Mouse (Mus musculus) MEL (cell line): ENCODE measurements around the gene Igflr1. TPM values are rescaled to one million over a fixed set of nuclear protein-coding genes. Genes with fewer than 3 reads are reported as not detected.

Experiments
- DNase-seq: peaks from one replicate; pipeline ENCODE4 v3.0.0; 2011; ENCODE audit warnings: low read depth, low spot score
- H3K27ac ChIP-seq: 2 replicates; pipeline ENCODE4 v1.5.1; 2012; ENCODE audit warnings: low read depth, mild to moderate bottlenecking, control low read depth, low read length, moderate library complexity; ENCODE audit not compliant: control insufficient read depth
- H3K27me3 ChIP-seq, 2 experiments: fragments of 150-350 bp in 1 of 2; sonication (generic) in 1 of 2; 2 replicates each; pipeline ENCODE4 v1.6.1; 2012; ENCODE audit warnings: low read length in 2 of 2, mild to moderate bottlenecking in 2 of 2, improper control_type of control experiment in 1 of 2, moderate library complexity in 1 of 2; ENCODE audit not compliant: insufficient read depth in 2 of 2, control insufficient read depth in 1 of 2
- H3K36me3 ChIP-seq, 2 experiments: 2 replicates each; pipeline ENCODE4 v1.6.1; 2012 to 2014; ENCODE audit warnings: low read length in 2 of 2, improper control_type of control experiment in 1 of 2, inconsistent platforms in 1 of 2, mild to moderate bottlenecking in 1 of 2; ENCODE audit not compliant: insufficient read depth in 2 of 2, control insufficient read depth in 1 of 2
- H3K4me1 ChIP-seq, 2 experiments: fragments of 150-350 bp in 1 of 2; sonication (generic) in 1 of 2; 2 replicates each; pipeline ENCODE4 v1.6.1; 2012; ENCODE audit warnings: low read length in 2 of 2, improper control_type of control experiment in 1 of 2, mild to moderate bottlenecking in 1 of 2; ENCODE audit not compliant: insufficient read depth in 2 of 2, control insufficient read depth in 1 of 2
- H3K4me3 ChIP-seq, 2 experiments: fragments of 150-350 bp in 1 of 2; sonication (generic) in 1 of 2; 2 replicates each; pipeline ENCODE4 v1.5.1; 2012; ENCODE audit warnings: low read depth in 2 of 2, low read length in 2 of 2, mild to moderate bottlenecking in 2 of 2, moderate library complexity in 2 of 2, control low read depth in 1 of 2, improper control_type of control experiment in 1 of 2; ENCODE audit not compliant: control insufficient read depth in 1 of 2, insufficient read depth in 1 of 2
- H3K79me2 ChIP-seq: 2 replicates; pipeline ENCODE4 v1.6.1; 2012; ENCODE audit warnings: mild to moderate bottlenecking, low read length, moderate library complexity; ENCODE audit not compliant: control insufficient read depth, poor library complexity, insufficient read depth
- H3K9ac ChIP-seq: 2 replicates; pipeline ENCODE4 v1.6.1; 2012; ENCODE audit warnings: low read depth, mild to moderate bottlenecking, control low read depth, low read length, moderate library complexity; ENCODE audit not compliant: control insufficient read depth, poor library complexity, severe bottlenecking
- H3K9me3 ChIP-seq: fragments of 150-350 bp; sonication (generic); replicated peaks from 2 replicates; pipeline ENCODE4 v1.6.1; 2012; ENCODE audit warnings: mild to moderate bottlenecking, low read length, improper control_type of control experiment, moderate library complexity; ENCODE audit not compliant: insufficient read depth
- BHLHE40 ChIP-seq: IDR thresholded peaks from 2 replicates; pipeline ENCODE4 v1.6.1; 2012; ENCODE audit warnings: low read depth, mild to moderate bottlenecking, inconsistent platforms, low read length, improper control_type of control experiment, borderline replicate concordance
- CHD1 ChIP-seq: IDR thresholded peaks from 2 replicates; pipeline ENCODE4 v1.6.1; 2012; ENCODE audit warnings: low read depth, mild to moderate bottlenecking, inconsistent platforms, low read length, improper control_type of control experiment
- EP300 ChIP-seq, 2 experiments: IDR thresholded peaks; 2 replicates each; pipeline ENCODE4 v1.6.1; 2011; ENCODE audit warnings: improper control_type of control experiment in 2 of 2, low read length in 2 of 2, low read depth in 1 of 2, mild to moderate bottlenecking in 1 of 2
- ETS1 ChIP-seq: IDR thresholded peaks from 2 replicates; pipeline ENCODE4 v1.6.1; 2012; ENCODE audit warnings: low read depth, mild to moderate bottlenecking, inconsistent platforms, low read length, improper control_type of control experiment, moderate library complexity
- GABPA ChIP-seq: IDR thresholded peaks from 2 replicates; pipeline ENCODE4 v1.6.1; 2012; ENCODE audit warnings: low read depth, mild to moderate bottlenecking, inconsistent platforms, low read length, improper control_type of control experiment, moderate library complexity
- GATA1 ChIP-seq: IDR thresholded peaks from 2 replicates; pipeline ENCODE4 v1.6.1; 2011; ENCODE audit warnings: low read depth, low read length, improper control_type of control experiment
- HCFC1 ChIP-seq: IDR thresholded peaks from 2 replicates; pipeline ENCODE4 v1.6.1; 2012; ENCODE audit warnings: low read depth, mild to moderate bottlenecking, inconsistent platforms, low read length, improper control_type of control experiment, moderate library complexity
- MAFK ChIP-seq: IDR thresholded peaks from 2 replicates; pipeline ENCODE4 v1.6.1; 2011; ENCODE audit warnings: low read depth, mild to moderate bottlenecking, low read length, improper control_type of control experiment, borderline replicate concordance
- MAX ChIP-seq: IDR thresholded peaks from 2 replicates; pipeline ENCODE4 v1.6.1; 2011; ENCODE audit warnings: low read length, improper control_type of control experiment
- MYB ChIP-seq: IDR thresholded peaks from 2 replicates; pipeline ENCODE4 v1.6.1; 2011; ENCODE audit warnings: mild to moderate bottlenecking, low read depth, low read length, improper control_type of control experiment
- MYC ChIP-seq: IDR thresholded peaks from 2 replicates; pipeline ENCODE4 v1.6.1; 2011; ENCODE audit warnings: low read depth, mild to moderate bottlenecking, low read length, improper control_type of control experiment, moderate library complexity
- NELFE ChIP-seq: IDR thresholded peaks from 2 replicates; pipeline ENCODE4 v1.6.1; 2011; ENCODE audit warnings: low read depth, low read length, improper control_type of control experiment
- NRF1 ChIP-seq: IDR thresholded peaks from 2 replicates; pipeline ENCODE4 v1.6.1; 2014; ENCODE audit warnings: low read depth, mild to moderate bottlenecking, inconsistent platforms, low read length, improper control_type of control experiment, moderate library complexity; ENCODE audit not compliant: poor library complexity, insufficient read depth, severe bottlenecking
- POLR2A ChIP-seq, 2 experiments: IDR thresholded peaks; 2 replicates each; pipeline ENCODE4 v1.6.1; 2011 to 2012; ENCODE audit warnings: low read length in 2 of 2, mild to moderate bottlenecking in 2 of 2, control low read depth in 1 of 2, improper control_type of control experiment in 1 of 2, low read depth in 1 of 2, moderate library complexity in 1 of 2; ENCODE audit not compliant: control insufficient read depth in 1 of 2, insufficient read depth in 1 of 2, poor library complexity in 1 of 2
- POLR2AphosphoS2 ChIP-seq: IDR thresholded peaks from 2 replicates; pipeline ENCODE4 v1.6.1; 2011; ENCODE audit warnings: low read length, improper control_type of control experiment
- POLR2AphosphoS5 ChIP-seq: IDR thresholded peaks from 2 replicates; pipeline ENCODE4 v1.6.1; 2012; ENCODE audit warnings: low read depth, borderline replicate concordance, mild to moderate bottlenecking, inconsistent platforms, low read length, moderate library complexity, mixed read lengths
- RAD21 ChIP-seq: IDR thresholded peaks from 2 replicates; pipeline ENCODE4 v1.6.1; 2011; ENCODE audit warnings: mild to moderate bottlenecking, low read depth, low read length, improper control_type of control experiment
- RCOR1 ChIP-seq: IDR thresholded peaks from 2 replicates; pipeline ENCODE4 v1.6.1; 2012; ENCODE audit warnings: low read depth, mild to moderate bottlenecking, inconsistent platforms, low read length, improper control_type of control experiment
- SIN3A ChIP-seq: IDR thresholded peaks from 2 replicates; pipeline ENCODE4 v1.6.1; 2012; ENCODE audit warnings: low read length, improper control_type of control experiment, inconsistent platforms
- SMC3 ChIP-seq: IDR thresholded peaks from 2 replicates; pipeline ENCODE4 v1.6.1; 2011; ENCODE audit warnings: low read depth, low read length, improper control_type of control experiment
- TCF12 ChIP-seq: IDR thresholded peaks from 2 replicates; pipeline ENCODE4 v1.6.1; 2014; ENCODE audit warnings: low read depth, mild to moderate bottlenecking, inconsistent platforms, low read length, improper control_type of control experiment, moderate library complexity
- UBTF ChIP-seq: IDR thresholded peaks from 2 replicates; pipeline ENCODE4 v1.6.1; 2012; ENCODE audit warnings: low read depth, mild to moderate bottlenecking, inconsistent platforms, low read length, improper control_type of control experiment, moderate library complexity, borderline replicate concordance; ENCODE audit not compliant: insufficient read depth
- USF1 ChIP-seq: IDR thresholded peaks from 2 replicates; pipeline ENCODE4 v1.6.1; 2014; ENCODE audit warnings: low read depth, mild to moderate bottlenecking, inconsistent platforms, low read length, improper control_type of control experiment, moderate library complexity
- USF2 ChIP-seq, 2 experiments: IDR thresholded peaks; 2 replicates each; pipeline ENCODE4 v1.6.1; 2011 to 2012; ENCODE audit warnings: improper control_type of control experiment in 2 of 2, low read length in 2 of 2, borderline replicate concordance in 1 of 2, inconsistent platforms in 1 of 2, low read depth in 1 of 2, mild to moderate bottlenecking in 1 of 2; ENCODE audit not compliant: insufficient read depth in 1 of 2
- ZC3H11A ChIP-seq: IDR thresholded peaks from 2 replicates; pipeline ENCODE4 v1.6.1; 2012; ENCODE audit warnings: low read depth, mild to moderate bottlenecking, inconsistent platforms, low read length, improper control_type of control experiment
- ZMIZ1 ChIP-seq: IDR thresholded peaks from 2 replicates; pipeline ENCODE4 v1.6.1; 2012; ENCODE audit warnings: low read depth, mild to moderate bottlenecking, inconsistent platforms, low read length, improper control_type of control experiment, moderate library complexity
- ZNF384 ChIP-seq: IDR thresholded peaks from 2 replicates; pipeline ENCODE4 v1.6.1; 2012; ENCODE audit warnings: low read depth, mild to moderate bottlenecking, inconsistent platforms, low read length, improper control_type of control experiment
- polyA plus RNA-seq, 2 experiments: library from polyadenylated mRNA; stranded (reverse) in 1 of 2; unstranded in 1 of 2; fragments of >175 nt in 1 of 2; fragments of >200 nt in 1 of 2; gene quantifications; 2 replicates each; pipeline versions ENCODE4 v1.2.1 to v1.2.4; 2012; ENCODE audit warnings: low replicate concordance in 2 of 2, low read depth in 1 of 2; ENCODE audit not compliant: insufficient read length in 2 of 2, insufficient read depth in 1 of 2, missing spikeins in 1 of 2
- total RNA-seq: library from RNA; depleted of rRNA; stranded (reverse); fragments of 300-350 nt; gene quantifications from 2 replicates; pipeline ENCODE4 v1.2.3, GENCODE M21; 2012

Gene Igflr1
- total and polyA plus RNA-seq, 3 experiments = 1.3 to 3.1 TPM; not detected in 1

DNA sequence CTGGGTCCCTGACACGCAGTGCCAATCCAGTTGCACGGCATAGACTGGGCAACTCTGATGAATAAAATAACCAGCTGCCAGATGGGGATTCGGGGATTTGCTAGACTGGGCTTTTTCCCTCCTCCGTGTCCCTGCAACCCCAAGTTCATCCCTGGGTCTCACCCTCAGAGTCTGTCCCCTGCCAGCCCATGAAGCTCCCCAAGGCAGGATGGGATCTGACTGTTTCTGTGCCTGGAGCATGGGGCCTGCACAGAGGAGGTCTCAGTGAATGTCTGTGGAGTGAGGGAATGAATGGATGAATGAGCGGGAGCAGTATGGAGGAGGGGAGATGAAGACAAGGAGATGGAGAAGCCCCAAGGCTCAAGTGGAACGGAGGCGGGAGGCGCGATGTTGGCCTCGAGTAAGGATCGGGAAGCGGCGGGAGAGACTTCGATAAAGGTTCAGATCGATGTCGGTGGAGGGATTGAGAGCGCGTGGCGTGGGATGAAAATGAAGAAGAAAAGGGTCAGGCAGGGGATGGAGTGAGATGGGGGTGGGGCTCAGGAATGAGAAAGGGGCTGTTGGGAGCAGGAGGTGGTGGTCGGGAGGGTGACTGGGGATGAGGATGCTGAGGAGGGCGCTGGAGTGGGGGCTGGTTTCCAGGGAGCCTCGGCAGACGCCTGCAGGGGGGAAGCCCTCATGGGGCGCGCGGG lies 31.1 kb upstream of the Igflr1 start:
- H3K36me3 ChIP-seq = peaks cover 0 to 13% of the 10 kb centered on the region in 2 experiments; a peak in 2 of 4 replicates

GRCm38 (mm10) chr7:30534633-30535577 lies 30.3 kb upstream of the Igflr1 start, which contains the start of gene Arhgap33:
Arhgap33 (minus strand) TSS chr7:30535060.
- DNase-seq = peak; percentile 98
- H3K79me2 ChIP-seq = no peaks in the 10 kb centered on the region; the same call in 1 of the 2 replicates
- no peaks in the 10 kb centered on the region for H3K9me3 ChIP-seq
- H3K36me3 ChIP-seq = peaks cover 0 to 13% of the 10 kb centered on the region in 2 experiments; a peak in 2 of 4 replicates
- H3K4me3 ChIP-seq = peak within 1 kb of the TSS; percentile 85 to 96
- H3K27ac ChIP-seq = peak within 1 kb of the TSS; percentile 82
- peak within 1 kb of the TSS; percentile 92 for H3K9ac ChIP-seq
- no peaks in the 10 kb centered on the region for H3K27me3 ChIP-seq
- H3K4me1 ChIP-seq = peaks cover 0 to 15% of the 10 kb centered on the region in 2 experiments; a peak in 2 of 4 replicates
- peak; percentile 31; the same call in 1 of the 2 replicates for TF ChIP-seq USF1
- TF ChIP-seq RAD21 = no peak
- peak; percentile 68 for TF ChIP-seq MAX
- TF ChIP-seq NRF1 = 0 out of 2 replicates have a peak, but pooled peaks have one; percentile 21
- TF ChIP-seq USF2 (IDR thresholded peaks at IDR 0.05; ENCODE audit: borderline replicate concordance in 1 of 2, insufficient read depth in 1 of 2, low read depth in 1 of 2, low read length in 2 of 2) = no peak
- no peak for TF ChIP-seq POLR2AphosphoS5
- peak; percentile 49; the same call in 1 of the 2 replicates for TF ChIP-seq HCFC1
- no peak for TF ChIP-seq UBTF
- no peak for TF ChIP-seq SMC3
- no peak for TF ChIP-seq POLR2AphosphoS2
- TF ChIP-seq MAFK = no peak
- no peak for TF ChIP-seq ZNF384
- TF ChIP-seq POLR2A (IDR thresholded peaks at IDR 0.05; ENCODE audit: control insufficient read depth in 1 of 2, insufficient read depth in 1 of 2, low read depth in 1 of 2, low read length in 2 of 2, poor library complexity in 1 of 2) = peak in 1 of 2 experiments; percentile 75; a peak in 2 of 4 replicates
- TF ChIP-seq EP300 (IDR thresholded peaks at IDR 0.05; ENCODE audit: low read depth in 1 of 2, low read length in 2 of 2) = peak; percentile 26 to 55; a peak in 2 of 4 replicates
- no peak for TF ChIP-seq RCOR1
- peak; percentile 48; the same call in 1 of the 2 replicates for TF ChIP-seq ZMIZ1
- no peak for TF ChIP-seq TCF12
- TF ChIP-seq MYB = peak; percentile 82
- TF ChIP-seq NELFE = peak; percentile 53
- TF ChIP-seq GATA1 = no peak
- no peak for TF ChIP-seq ZC3H11A

More for the DNA sequence above, 31.1 kb upstream of the Igflr1 start:
- no peak for DNase-seq
- H3K4me1 ChIP-seq = peaks cover 0 to 15% of the 10 kb centered on the region in 2 experiments; a peak in 2 of 4 replicates
- no peaks in the 10 kb centered on the region for H3K9me3 ChIP-seq
- no peaks in the 10 kb centered on the region for H3K27me3 ChIP-seq
- no peaks in the 10 kb centered on the region; the same call in 1 of the 2 replicates for H3K79me2 ChIP-seq
- H3K9ac ChIP-seq = peak overlapping the region; percentile 92
- TF ChIP-seq ETS1 (no peak), ZNF384 (no peak), EP300 (IDR thresholded peaks at IDR 0.05; ENCODE audit: low read depth in 1 of 2, low read length in 2 of 2) (no peak), USF1 (no peak), GABPA (no peak), POLR2AphosphoS2 (no peak), ZMIZ1 (no peak), BHLHE40 (no peak), CHD1 (no peak), MYC (no peak), SIN3A (no peak), MYB (no peak), POLR2A (IDR thresholded peaks at IDR 0.05; ENCODE audit: control insufficient read depth in 1 of 2, insufficient read depth in 1 of 2, low read depth in 1 of 2, low read length in 2 of 2, poor library complexity in 1 of 2) (no peak), MAX (no peak), MAFK (no peak)
- peak overlapping the region; percentile 85 to 96 for H3K4me3 ChIP-seq
- H3K27ac ChIP-seq = no peak overlapping the region
